Mouse (Mus musculus): ENCODE results near the gene A2ml1. TPM values are rescaled to one million over a fixed set of nuclear protein-coding genes. Genes with fewer than 3 reads are reported as not detected.

Gene A2ml1
- polyA plus RNA-seq, 1 experiment from 2014 or later: 0.42 TPM

GRCm38 (mm10) chr6:128545402-128545801 lies 36.0 kb downstream of the A2ml1 start:
- Histone ChIP-seq H3K9me3 (no peaks in the 10 kb centered on the region), H3K9ac (no peak overlapping the region), H3K4me1 (replicated peaks) (no peaks in the 10 kb centered on the region), H3K27me3 (no peaks in the 10 kb centered on the region), H3K4me3 (no peak overlapping the region), H3K4me2 (no peak overlapping the region), H3K27ac (no peak overlapping the region), H3K36me3 (no peaks in the 10 kb centered on the region)
- ATAC-seq (ENCODE audit: low FRiP score): no peak
- 86% methylated on average over 4 of the region's 4 CpGs for WGBS

GRCm38 (mm10) chr6:128543226-128543625 lies 38.2 kb downstream of the A2ml1 start:
- H3K27ac ChIP-seq: no peak overlapping the region
- ATAC-seq (ENCODE audit: low FRiP score): no peak
- H3K4me1 ChIP-seq (replicated peaks): no peaks in the 10 kb centered on the region
- no peaks in the 10 kb centered on the region for H3K36me3 ChIP-seq
- H3K9ac ChIP-seq: no peak overlapping the region
- no peaks in the 10 kb centered on the region for H3K9me3 ChIP-seq
- H3K4me3 ChIP-seq: no peak overlapping the region
- H3K27me3 ChIP-seq: no peaks in the 10 kb centered on the region
- no peak overlapping the region for H3K4me2 ChIP-seq
- 86% methylated on average over 13 of the region's 13 CpGs for WGBS

GRCm38 (mm10) chr6:128535250-128535649 lies 46.2 kb downstream of the A2ml1 start:
- no peaks in the 10 kb centered on the region for H3K36me3 ChIP-seq
- H3K27ac ChIP-seq: no peak overlapping the region
- no peak overlapping the region for H3K4me3 ChIP-seq
- no peak overlapping the region for H3K9ac ChIP-seq
- H3K4me2 ChIP-seq: no peak overlapping the region
- no peaks in the 10 kb centered on the region for H3K4me1 ChIP-seq (replicated peaks)
- 91% methylated on average over 2 of the region's 2 CpGs for WGBS
- H3K9me3 ChIP-seq: no peaks in the 10 kb centered on the region
- H3K27me3 ChIP-seq: no peaks in the 10 kb centered on the region
- no peak for ATAC-seq (ENCODE audit: low FRiP score)

- no peak overlapping the region for H3K27ac ChIP-seq
These were observed 48.1 kb downstream of the A2ml1 start for GRCm38 (mm10) chr6:128533296-128533695.

GRCm38 (mm10) chr6:128532701-128533100 lies 48.7 kb downstream of the A2ml1 start:
- Histone ChIP-seq H3K4me2 (no peak overlapping the region), H3K36me3 (no peaks in the 10 kb centered on the region), H3K4me1 (replicated peaks) (no peaks in the 10 kb centered on the region), H3K9me3 (no peaks in the 10 kb centered on the region), H3K27me3 (no peaks in the 10 kb centered on the region), H3K9ac (no peak overlapping the region), H3K27ac (no peak overlapping the region), H3K4me3 (no peak overlapping the region)
- no peak for ATAC-seq (ENCODE audit: low FRiP score)
- WGBS: 90% methylated on average over 9 of the region's 9 CpGs

More at GRCm38 (mm10) chr6:128533296-128533695, 48.1 kb downstream of the A2ml1 start:
- Histone ChIP-seq H3K4me2 (no peak overlapping the region), H3K9me3 (no peaks in the 10 kb centered on the region), H3K9ac (no peak overlapping the region), H3K4me3 (no peak overlapping the region), H3K36me3 (no peaks in the 10 kb centered on the region), H3K27me3 (no peaks in the 10 kb centered on the region), H3K4me1 (replicated peaks) (no peaks in the 10 kb centered on the region)
- WGBS: 90% methylated on average over 6 of the region's 6 CpGs
- no peak for ATAC-seq (ENCODE audit: low FRiP score)

- no peak overlapping the region for H3K27ac ChIP-seq
- ATAC-seq (ENCODE audit: low FRiP score): no peak
- H3K4me3 ChIP-seq: no peak overlapping the region
- H3K27me3 ChIP-seq: no peaks in the 10 kb centered on the region
- no peaks in the 10 kb centered on the region for H3K36me3 ChIP-seq
- WGBS: 80% methylated on average over 4 of the region's 4 CpGs
- no peak overlapping the region for H3K4me2 ChIP-seq
- no peaks in the 10 kb centered on the region for H3K9me3 ChIP-seq
- H3K4me1 ChIP-seq (replicated peaks): no peaks in the 10 kb centered on the region
- H3K9ac ChIP-seq: no peak overlapping the region
These were observed 52.9 kb downstream of the A2ml1 start for GRCm38 (mm10) chr6:128528491-128528890.

GRCm38 (mm10) chr6:128527110-128527509 lies 54.3 kb downstream of the A2ml1 start:
- Histone ChIP-seq H3K36me3 (no peaks in the 10 kb centered on the region), H3K4me3 (no peak overlapping the region), H3K9me3 (no peaks in the 10 kb centered on the region), H3K27me3 (no peaks in the 10 kb centered on the region), H3K27ac (no peak overlapping the region), H3K4me1 (replicated peaks) (no peaks in the 10 kb centered on the region), H3K4me2 (no peak overlapping the region), H3K9ac (no peak overlapping the region)
- ATAC-seq (ENCODE audit: low FRiP score): no peak
- 91% methylated on average over 1 of the region's 1 CpGs for WGBS

GRCm38 (mm10) chr6:128526601-128527000 lies 54.8 kb downstream of the A2ml1 start, which contains the start of gene Pzp:
Gene Pzp, minus strand, starts transcription at chr6:128526720.
- H3K27ac ChIP-seq: no peak within 1 kb of the TSS
- H3K4me2 ChIP-seq: no peak within 1 kb of the TSS
- no peak within 1 kb of the TSS for H3K9ac ChIP-seq
- H3K9me3 ChIP-seq: no peaks in the 10 kb centered on the region
- H3K36me3 ChIP-seq: no peaks in the 10 kb centered on the region
- no peak within 1 kb of the TSS for H3K4me3 ChIP-seq
- H3K4me1 ChIP-seq (replicated peaks): no peaks in the 10 kb centered on the region
- ATAC-seq (ENCODE audit: low FRiP score): no peak
- no peaks in the 10 kb centered on the region for H3K27me3 ChIP-seq
- WGBS: 94% methylated on average over 4 of the region's 4 CpGs

- no peak overlapping the region for H3K4me3 ChIP-seq
- no peak overlapping the region for H3K4me2 ChIP-seq
- ATAC-seq (ENCODE audit: low FRiP score): no peak
- H3K36me3 ChIP-seq: no peaks in the 10 kb centered on the region
- WGBS: 95% methylated on average over 4 of the region's 4 CpGs
- no peak overlapping the region for H3K9ac ChIP-seq
- no peaks in the 10 kb centered on the region for H3K27me3 ChIP-seq
- no peak overlapping the region for H3K27ac ChIP-seq
- no peaks in the 10 kb centered on the region for H3K9me3 ChIP-seq
- H3K4me1 ChIP-seq (replicated peaks): no peaks in the 10 kb centered on the region
These were observed 55.6 kb downstream of the A2ml1 start for GRCm38 (mm10) chr6:128525801-128526200.

- ATAC-seq (ENCODE audit: low FRiP score): no peak
- Histone ChIP-seq H3K4me1 (replicated peaks) (no peaks in the 10 kb centered on the region), H3K4me2 (no peak overlapping the region), H3K9me3 (no peaks in the 10 kb centered on the region), H3K27me3 (no peaks in the 10 kb centered on the region), H3K9ac (no peak overlapping the region), H3K36me3 (no peaks in the 10 kb centered on the region), H3K4me3 (no peak overlapping the region), H3K27ac (no peak overlapping the region)
- WGBS: 90% methylated on average over 3 of the region's 3 CpGs
These were observed 58.0 kb downstream of the A2ml1 start for GRCm38 (mm10) chr6:128523360-128523759.

GRCm38 (mm10) chr6:128519159-128519558 lies 62.2 kb downstream of the A2ml1 start:
- ATAC-seq (ENCODE audit: low FRiP score): no peak
- H3K27ac ChIP-seq: no peak overlapping the region
- no peaks in the 10 kb centered on the region for H3K4me1 ChIP-seq (replicated peaks)
- 0 out of 2 replicates have a peak, but pooled peaks cover 4% of the 10 kb centered on the region for H3K9me3 ChIP-seq
- no peaks in the 10 kb centered on the region for H3K27me3 ChIP-seq
- H3K9ac ChIP-seq: no peak overlapping the region
- H3K4me3 ChIP-seq: no peak overlapping the region
- H3K4me2 ChIP-seq: no peak overlapping the region
- 89% methylated on average over 7 of the region's 7 CpGs for WGBS
- no peaks in the 10 kb centered on the region for H3K36me3 ChIP-seq

- no peak overlapping the region for H3K9ac ChIP-seq
- 93% methylated on average over 2 of the region's 2 CpGs for WGBS
- H3K27ac ChIP-seq: no peak overlapping the region
- no peaks in the 10 kb centered on the region for H3K9me3 ChIP-seq
- no peak overlapping the region for H3K4me3 ChIP-seq
- no peaks in the 10 kb centered on the region for H3K36me3 ChIP-seq
- no peak overlapping the region for H3K4me2 ChIP-seq
- ATAC-seq (ENCODE audit: low FRiP score): no peak
- no peaks in the 10 kb centered on the region for H3K27me3 ChIP-seq
- H3K4me1 ChIP-seq (replicated peaks): no peaks in the 10 kb centered on the region
These were observed 75.7 kb downstream of the A2ml1 start for GRCm38 (mm10) chr6:128505676-128506236.

GRCm38 (mm10) chr6:128504743-128505142 lies 76.7 kb downstream of the A2ml1 start:
- Histone ChIP-seq H3K4me1 (replicated peaks) (no peaks in the 10 kb centered on the region), H3K4me2 (no peak overlapping the region), H3K9me3 (no peaks in the 10 kb centered on the region), H3K27me3 (no peaks in the 10 kb centered on the region), H3K4me3 (no peak overlapping the region), H3K27ac (no peak overlapping the region), H3K9ac (no peak overlapping the region), H3K36me3 (no peaks in the 10 kb centered on the region)
- ATAC-seq (ENCODE audit: low FRiP score): no peak
- WGBS: 82% methylated on average over 5 of the region's 5 CpGs

Data from hindbrain, embryonic 13.5 days (tissue).